Mouse (Mus musculus): ENCODE results near the gene Uqcr11. TPM values are rescaled to one million over a fixed set of nuclear protein-coding genes. Genes with fewer than 3 reads are reported as not detected.

Gene Uqcr11
- 422 and 621 TPM in 2 replicates for polyA plus RNA-seq (2012; ENCODE audit: low replicate concordance)

DNA sequence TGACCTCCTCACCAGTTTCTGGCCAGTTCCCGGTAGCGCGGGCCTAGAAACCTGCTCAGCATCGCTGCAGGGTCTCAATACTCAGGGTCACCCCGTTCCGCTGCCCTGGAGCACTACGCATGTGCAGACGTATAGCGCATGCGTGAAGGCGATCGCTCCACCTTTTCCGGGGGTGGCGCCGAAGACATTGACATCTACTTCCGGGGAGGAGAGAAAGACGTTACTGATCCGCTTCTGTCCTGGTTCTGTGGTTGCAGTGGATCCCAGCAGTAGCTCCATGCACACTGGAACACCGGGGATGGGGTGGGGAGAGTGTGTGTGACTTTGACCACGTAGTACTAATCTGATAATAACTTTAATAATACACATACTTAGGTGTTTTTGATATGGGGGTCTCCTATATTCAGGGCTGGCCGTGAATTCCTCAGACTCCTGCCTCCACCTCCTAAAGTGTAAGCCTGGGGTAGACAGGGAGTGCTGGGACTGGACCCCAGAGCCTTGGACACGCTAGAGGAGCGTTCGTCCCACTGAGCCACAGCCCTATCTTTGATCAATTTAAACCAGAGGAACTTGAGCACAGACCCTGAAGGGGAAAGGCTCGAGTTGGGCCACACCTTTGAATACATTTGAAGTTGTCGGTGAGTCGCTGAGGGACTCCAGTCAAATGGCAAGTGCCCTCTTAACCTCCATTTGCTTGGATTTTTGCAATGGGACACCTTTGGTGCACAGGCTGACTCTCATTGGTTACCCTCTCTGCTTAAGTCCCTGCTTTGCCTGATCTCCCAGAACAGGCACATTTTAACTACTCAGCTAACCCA, at the start of gene Uqcr11:
Gene Uqcr11 (minus strand): TSS at position 147 of the 818 bp plus-strand sequence.

DNA sequence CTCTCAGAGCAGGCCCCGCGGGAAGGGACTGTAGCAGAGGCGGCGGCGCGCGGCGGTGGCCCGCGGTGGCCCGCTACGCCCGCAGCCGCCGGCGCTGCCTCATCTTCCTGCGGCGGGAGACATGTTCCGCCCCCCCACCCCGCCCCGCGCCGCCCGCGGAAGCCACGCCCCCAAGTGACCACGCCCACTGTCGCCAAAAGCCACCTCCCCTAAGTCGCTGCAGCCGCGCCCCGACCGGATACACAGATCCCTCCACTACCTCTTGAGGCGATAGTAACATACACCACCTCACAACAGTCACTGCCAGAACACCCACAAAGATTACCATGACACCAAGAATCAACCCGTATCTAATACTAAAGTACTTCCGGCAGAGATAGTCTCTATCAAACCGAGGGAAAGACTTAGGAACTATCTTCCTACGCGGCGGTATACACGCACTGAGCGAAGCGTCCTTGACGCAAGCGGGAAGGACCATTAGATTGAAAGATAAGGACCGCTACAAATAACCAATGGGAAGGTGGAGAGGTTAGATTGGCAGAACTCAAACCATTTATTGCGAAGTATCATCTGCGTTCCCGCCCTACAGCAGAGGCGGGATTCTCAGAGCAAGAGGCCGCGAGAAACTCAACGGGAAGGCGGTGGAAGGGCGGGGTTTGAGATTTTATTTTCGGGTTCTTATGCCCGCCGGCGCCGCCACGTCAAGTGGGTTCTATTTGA, 27.0 kb upstream of the Uqcr11 start, which contains the start of gene Tcf3:
Gene Tcf3 (minus strand): TSS at position 135 of the 720 bp plus-strand sequence.

DNA sequence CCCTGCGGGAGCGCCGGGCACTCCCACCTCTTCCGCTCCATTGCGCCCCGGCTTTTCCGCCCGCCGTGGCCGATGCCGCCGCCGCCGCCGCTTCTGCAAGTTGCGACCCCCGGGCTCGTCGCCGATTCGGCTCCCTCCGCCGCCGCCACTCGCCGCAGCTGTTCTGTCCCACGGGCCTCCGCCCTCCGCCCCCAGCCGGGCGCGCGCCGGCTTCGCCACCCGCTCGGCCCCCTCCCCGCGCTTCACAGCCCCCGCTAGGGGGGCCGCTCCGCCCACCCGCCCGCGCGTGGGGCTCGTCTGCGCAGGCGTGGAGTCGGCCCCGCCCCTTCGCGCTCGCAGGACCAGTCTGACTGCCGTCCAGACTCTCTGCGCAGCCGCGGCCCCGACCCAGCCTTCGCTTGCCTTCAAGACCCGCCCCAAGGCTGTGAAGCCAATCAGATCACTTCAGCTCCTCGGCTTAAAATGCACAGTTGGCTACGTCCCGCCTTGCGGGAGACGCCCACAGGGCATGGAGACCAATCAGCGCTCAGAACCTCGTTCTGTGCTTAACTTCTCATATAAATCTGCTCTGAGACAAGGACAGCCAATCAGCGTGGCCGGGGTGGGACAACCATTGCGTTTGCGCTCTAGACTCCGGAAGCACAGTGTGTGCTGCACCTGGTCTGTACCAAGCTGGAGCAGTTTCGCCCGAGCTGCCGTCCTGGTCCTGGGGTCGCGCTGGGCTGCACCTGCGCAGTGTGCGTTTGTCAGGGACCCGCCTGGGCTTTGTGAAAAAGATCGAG, 7.2 kb downstream of the Uqcr11 start, which contains the start of gene Mbd3:
Gene Mbd3 (minus strand): TSS at position 360 of the 782 bp plus-strand sequence.

DNA sequence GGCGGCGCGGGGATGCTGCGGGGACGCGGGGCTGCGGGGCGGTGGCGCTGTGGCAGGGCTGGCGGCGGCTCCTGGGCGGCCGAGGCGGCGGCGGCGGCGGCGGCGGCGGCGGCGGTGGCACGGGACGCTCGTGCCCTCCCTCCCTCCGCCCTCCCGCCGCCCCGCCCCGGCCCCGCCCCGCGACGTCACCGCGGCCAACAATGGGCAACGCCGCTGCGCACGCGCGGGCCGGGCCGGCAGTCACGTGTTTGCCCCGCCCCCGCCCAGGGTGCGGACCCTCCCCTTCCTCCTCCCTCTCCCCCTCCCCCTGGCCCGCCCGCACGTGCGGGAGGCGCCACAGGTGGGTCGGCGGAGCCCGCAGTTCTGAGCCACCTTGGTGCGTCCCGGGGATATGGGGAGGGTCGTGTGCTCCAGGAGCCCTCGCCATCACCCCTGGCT, 19.1 kb downstream of the Uqcr11 start, which contains the start of gene Mex3d:
Gene Mex3d (minus strand): TSS at position 138 of the 438 bp plus-strand sequence.

DNA sequence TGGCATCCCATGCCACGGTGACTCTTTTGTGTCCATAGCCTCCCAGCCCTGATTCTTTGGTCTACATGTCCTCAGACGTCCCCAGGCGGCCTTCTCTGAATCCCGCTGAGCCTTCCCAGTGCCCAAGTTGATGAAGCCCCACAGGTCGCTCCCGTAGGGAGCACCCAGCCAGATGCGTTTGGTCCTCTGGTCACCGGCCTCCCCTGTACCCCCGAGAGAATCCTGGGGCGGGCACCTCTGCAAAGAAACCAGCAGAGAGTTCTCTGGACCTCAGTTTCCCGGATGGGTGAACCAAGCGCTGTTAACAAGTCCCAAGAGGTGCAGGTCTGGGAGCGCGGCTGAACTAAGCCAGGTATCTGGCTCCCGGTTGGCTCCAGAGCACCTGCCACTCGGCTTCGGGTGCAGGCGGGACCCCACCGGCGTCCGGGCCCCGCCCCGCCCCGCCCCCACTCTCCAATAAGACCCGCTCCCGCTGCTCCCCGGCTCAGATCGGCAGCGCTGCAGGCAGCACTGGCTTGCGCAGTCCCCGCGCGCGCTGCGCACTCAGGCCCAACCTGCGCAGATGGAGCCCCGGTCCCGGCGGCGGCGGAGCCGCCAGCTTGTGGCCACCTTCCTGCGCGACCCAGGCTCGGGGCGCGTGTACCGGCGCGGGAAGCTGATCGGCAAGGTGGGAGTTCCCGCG, 50.5 kb downstream of the Uqcr11 start, which contains the start of gene Plk5:
Gene Plk5 (plus strand): TSS at position 459 of the 682 bp plus-strand sequence.

Other genes starting within 250 kb of the Uqcr11 start
- 157 and 188 TPM in 2 replicates for gene Cirbp, start 240.8 kb downstream of the Uqcr11 start, polyA plus RNA-seq (2012; ENCODE audit: low replicate concordance)
- gene 1600002K03Rik, start 233.9 kb downstream of the Uqcr11 start, polyA plus RNA-seq (2012; ENCODE audit: low replicate concordance): 6.8 and 15.3 TPM in 2 replicates
- gene Efna2, start 227.3 kb downstream of the Uqcr11 start, polyA plus RNA-seq (2012; ENCODE audit: low replicate concordance): 1.4 and 2.8 TPM in 2 replicates
- gene Mum1, start 180.4 kb downstream of the Uqcr11 start, polyA plus RNA-seq (2012; ENCODE audit: low replicate concordance): 36.6 and 116 TPM in 2 replicates
- 141 and 175 TPM in 2 replicates for gene Ndufs7, start 157.7 kb downstream of the Uqcr11 start, polyA plus RNA-seq (2012; ENCODE audit: low replicate concordance)
- 1.6 and 3.6 TPM in 2 replicates for gene Gamt, start 145.8 kb downstream of the Uqcr11 start, polyA plus RNA-seq (2012; ENCODE audit: low replicate concordance)
- 294 and 420 TPM in 2 replicates for gene Dazap1, start 145.3 kb downstream of the Uqcr11 start, polyA plus RNA-seq (2012; ENCODE audit: low replicate concordance)
- gene Rps15, start 114.4 kb downstream of the Uqcr11 start, polyA plus RNA-seq (2012; ENCODE audit: low replicate concordance): 1,574 and 8,825 TPM in 2 replicates
- 0.78 and 1.1 TPM in 2 replicates for gene Apc2, start 110.9 kb downstream of the Uqcr11 start, polyA plus RNA-seq (2012; ENCODE audit: low replicate concordance)
- 60.0 and 110 TPM in 2 replicates for gene 2310011J03Rik, start 86.3 kb downstream of the Uqcr11 start, polyA plus RNA-seq (2012; ENCODE audit: low replicate concordance)
- 8.5 and 14.2 TPM in 2 replicates for gene Pcsk4, start 77.3 kb downstream of the Uqcr11 start, polyA plus RNA-seq (2012; ENCODE audit: low replicate concordance)
- gene Reep6, start 76.9 kb downstream of the Uqcr11 start, polyA plus RNA-seq (2012; ENCODE audit: low replicate concordance): 4.6 and 5.4 TPM in 2 replicates
- gene Adamtsl5, start 58.4 kb downstream of the Uqcr11 start, polyA plus RNA-seq (2012; ENCODE audit: low replicate concordance): 0.74 and 1.1 TPM in 2 replicates
- not detected in 2 replicates for gene Plk5, start 50.4 kb downstream of the Uqcr11 start, polyA plus RNA-seq (2012; ENCODE audit: low replicate concordance)
- 21.9 and 48.1 TPM in 2 replicates for gene Mex3d, start 19.2 kb downstream of the Uqcr11 start, polyA plus RNA-seq (2012; ENCODE audit: low replicate concordance)
- gene Mbd3, start 7.3 kb downstream of the Uqcr11 start, polyA plus RNA-seq (2012; ENCODE audit: low replicate concordance): 141 and 180 TPM in 2 replicates
- 498 and 875 TPM in 2 replicates for gene Tcf3, start 26.8 kb upstream of the Uqcr11 start, polyA plus RNA-seq (2012; ENCODE audit: low replicate concordance)
- not detected in 2 replicates for gene Onecut3, start 88.0 kb upstream of the Uqcr11 start, polyA plus RNA-seq (2012; ENCODE audit: low replicate concordance)
- gene Atp8b3, start 132.3 kb upstream of the Uqcr11 start, polyA plus RNA-seq (2012; ENCODE audit: low replicate concordance): not detected in 2 replicates
- 152 and 358 TPM in 2 replicates for gene Rexo1, start 154.7 kb upstream of the Uqcr11 start, polyA plus RNA-seq (2012; ENCODE audit: low replicate concordance)
- 68.0 and 118 TPM in 2 replicates for gene Klf16, start 170.5 kb upstream of the Uqcr11 start, polyA plus RNA-seq (2012; ENCODE audit: low replicate concordance)
- gene Abhd17a, start 183.5 kb upstream of the Uqcr11 start, polyA plus RNA-seq (2012; ENCODE audit: low replicate concordance): 461 and 1,380 TPM in 2 replicates
- 98.1 and 109 TPM in 2 replicates for gene Scamp4, start 196.0 kb upstream of the Uqcr11 start, polyA plus RNA-seq (2012; ENCODE audit: low replicate concordance)
- gene Adat3, start 196.1 kb upstream of the Uqcr11 start, polyA plus RNA-seq (2012; ENCODE audit: low replicate concordance): 14.8 and 42.0 TPM in 2 replicates
- 0.94 and 4.2 TPM in 2 replicates for gene Gm49322, start 199.2 kb upstream of the Uqcr11 start, polyA plus RNA-seq (2012; ENCODE audit: low replicate concordance)
- 480 and 641 TPM in 2 replicates for gene Csnk1g2, start 216.0 kb upstream of the Uqcr11 start, polyA plus RNA-seq (2012; ENCODE audit: low replicate concordance)

All from hematopoietic multipotent progenitor cell, adult 10-12 weeks (in vitro differentiated cells).